Mouse (Mus musculus) heart, embryonic 15.5 days (tissue): ENCODE results near the gene Tbc1d10b. TPM values are rescaled to one million over a fixed set of nuclear protein-coding genes. Genes with fewer than 3 reads are reported as not detected.
A peak's percentile ranks its signal among the peaks of the same experiment; 100 is the strongest.
"Not testable (repeated sequence)": the region's sequence is repeated elsewhere in the genome, so short reads cannot be mapped to it uniquely, and the experiment has no call there.

Experiments
- ATAC-seq: fragments of 200-750 bp; cut with Nextera tagmentation; replicated peaks from 2 replicates; pipeline ENCODE4 v1.8.0; 2017; ENCODE audit warnings: low read depth, moderate TSS enrichment; ENCODE audit not compliant: insufficient number of reproducible peaks, insufficient read depth, low FRiP score
- H3K27ac ChIP-seq: fragments of 300-500 bp; sonication (generic); 2 replicates; pipeline ENCODE4 v1.5.1; 2015; ENCODE audit warnings: mild to moderate bottlenecking, inconsistent platforms
- H3K27me3 ChIP-seq: fragments of 300-500 bp; sonication (generic); 2 replicates; pipeline ENCODE4 v1.6.1; 2015; ENCODE audit warnings: inconsistent platforms
- H3K36me3 ChIP-seq: fragments of 300-500 bp; sonication (generic); 2 replicates; pipeline ENCODE4 v1.6.1; 2015; ENCODE audit warnings: mild to moderate bottlenecking, inconsistent platforms
- H3K4me1 ChIP-seq: fragments of 300-500 bp; sonication (generic); replicated peaks from 2 replicates; pipeline ENCODE4 v1.6.1; 2015; ENCODE audit warnings: inconsistent platforms
- H3K4me2 ChIP-seq: fragments of 300-500 bp; sonication (generic); 2 replicates; pipeline ENCODE4 v1.6.1; 2015; ENCODE audit warnings: inconsistent platforms, mild to moderate bottlenecking, moderate library complexity
- H3K4me3 ChIP-seq: fragments of 300-500 bp; sonication (generic); 2 replicates; pipeline ENCODE4 v1.5.1; 2015; ENCODE audit warnings: mild to moderate bottlenecking, inconsistent platforms
- H3K9ac ChIP-seq: fragments of 300-500 bp; sonication (generic); 2 replicates; pipeline ENCODE4 v1.6.1; 2015; ENCODE audit warnings: mild to moderate bottlenecking, inconsistent platforms
- H3K9me3 ChIP-seq: fragments of 300-500 bp; sonication (generic); replicated peaks from 2 replicates; pipeline ENCODE4 v1.6.1; 2016; ENCODE audit warnings: inconsistent platforms
- WGBS: fragments of 180-500 bp; shearing (Covaris S2); methylation state at CpG from one replicate; pipeline ENCODE4 v1.1.7; 2015; ENCODE audit warnings: mixed read lengths; 5-methylcytosine and 5-hydroxymethylcytosine counted together
- polyA plus RNA-seq: library from polyadenylated mRNA; unstranded; fragments of >200 nt; fragmentation: Nextera tagmentation; extraction: Ambion mirVana; gene quantifications from 2 replicates; pipeline ENCODE4 v1.2.1, GENCODE M21; 2015

Tbc1d10b gene
- polyA plus RNA-seq, 1 experiment from 2014 or later: 17.0 TPM

DNA sequence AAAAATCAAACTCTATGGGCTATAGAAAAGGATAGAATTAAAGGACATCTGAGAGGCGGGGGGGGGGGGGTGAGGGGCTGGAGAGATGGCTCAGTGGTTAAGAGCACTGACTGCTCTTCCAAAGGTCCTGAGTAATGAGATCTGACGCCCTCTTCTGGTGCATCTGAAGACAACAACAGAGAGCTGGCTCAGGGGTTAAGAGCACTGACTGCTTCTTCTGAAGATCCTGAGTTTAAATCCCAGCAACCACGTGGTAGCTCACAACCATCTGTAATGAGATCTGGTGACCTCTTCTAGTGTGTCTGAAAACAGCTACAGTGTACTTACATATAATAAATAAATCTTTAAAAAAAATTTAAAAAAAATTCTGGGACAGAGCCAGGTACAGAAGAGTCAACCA, 26.5 kb downstream of the Tbc1d10b start:
- not testable (repeated sequence) for H3K4me1 ChIP-seq, H3K4me3 ChIP-seq, H3K27me3 ChIP-seq, H3K27ac ChIP-seq, H3K9me3 ChIP-seq, H3K4me2 ChIP-seq, H3K36me3 ChIP-seq, H3K9ac ChIP-seq, ATAC-seq
- WGBS: 4% methylated on average over 2 of the region's 3 CpGs

DNA sequence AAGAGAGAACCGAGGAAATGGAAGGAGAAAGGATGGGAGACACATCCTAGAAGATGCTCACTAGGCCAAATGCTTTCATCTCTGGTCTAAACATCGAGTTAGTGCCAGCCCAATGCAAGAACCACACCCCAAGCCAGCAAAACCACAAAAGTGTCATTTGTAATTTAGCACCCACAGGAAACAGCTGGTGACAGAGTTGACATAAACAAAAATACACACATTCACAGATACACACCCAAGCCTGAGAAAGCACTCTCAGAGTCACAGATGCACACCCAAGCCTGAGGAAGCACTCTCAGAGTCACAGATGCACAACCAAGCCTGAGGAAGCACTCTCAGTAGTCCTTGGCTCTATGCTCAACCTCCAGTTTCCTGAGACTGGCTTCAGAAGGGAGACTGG, 27.5 kb downstream of the Tbc1d10b start:
- 48% methylated on average over 2 of the region's 2 CpGs for WGBS
- H3K4me2 ChIP-seq: no peak overlapping the region
- no peak overlapping the region for H3K9ac ChIP-seq
- no peaks in the 10 kb centered on the region for H3K36me3 ChIP-seq
- H3K27me3 ChIP-seq: no peaks in the 10 kb centered on the region
- H3K9me3 ChIP-seq: no peaks in the 10 kb centered on the region
- H3K4me1 ChIP-seq: no peaks in the 10 kb centered on the region
- ATAC-seq: no peak
- no peak overlapping the region for H3K27ac ChIP-seq
- no peak overlapping the region for H3K4me3 ChIP-seq

- Histone ChIP-seq H3K9ac (no peak overlapping the region), H3K36me3 (no peaks in the 10 kb centered on the region), H3K4me3 (no peak overlapping the region), H3K4me2 (no peak overlapping the region), H3K9me3 (no peaks in the 10 kb centered on the region; the same call in 1 of the 2 replicates), H3K4me1 (no peaks in the 10 kb centered on the region), H3K27me3 (no peaks in the 10 kb centered on the region), H3K27ac (no peak overlapping the region)
- ATAC-seq: no peak
- 59% methylated on average over 4 of the region's 4 CpGs for WGBS
These were observed 31.3 kb downstream of the Tbc1d10b start for GRCm38 (mm10) chr7:127176937-127177336.

DNA sequence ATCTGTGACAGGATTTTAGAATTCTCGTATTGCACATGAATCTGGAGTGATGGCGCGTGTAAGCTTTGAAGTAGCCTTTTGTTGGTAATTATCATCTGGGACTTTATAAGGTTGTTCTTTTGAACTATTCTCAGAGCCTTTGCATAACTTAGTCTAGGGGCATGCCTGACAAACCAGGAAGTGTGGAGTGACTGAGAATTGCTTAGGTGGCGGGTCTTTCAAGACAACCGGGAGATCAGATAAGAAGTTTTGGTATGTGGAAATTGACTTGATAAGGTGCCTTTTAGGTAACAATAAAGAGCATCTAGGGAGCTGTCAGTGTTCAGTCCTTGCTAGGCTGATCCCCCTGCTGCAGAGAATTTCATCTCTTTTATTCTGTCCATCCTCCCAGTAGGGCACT, 41.8 kb downstream of the Tbc1d10b start:
- Histone ChIP-seq H3K4me3 (no peak overlapping the region), H3K9me3 (no peaks in the 10 kb centered on the region), H3K9ac (no peak overlapping the region), H3K4me2 (no peak overlapping the region), H3K27me3 (no peaks in the 10 kb centered on the region), H3K4me1 (no peaks in the 10 kb centered on the region), H3K36me3 (no peaks in the 10 kb centered on the region), H3K27ac (no peak overlapping the region)
- ATAC-seq: no peak
- WGBS: 74% methylated on average over 5 of the region's 5 CpGs

GRCm38 (mm10) chr7:127165607-127166493, 42.4 kb downstream of the Tbc1d10b start:
- no peaks in the 10 kb centered on the region for H3K9me3 ChIP-seq
- 78% methylated on average over 12 of the region's 12 CpGs for WGBS
- no peak overlapping the region for H3K27ac ChIP-seq
- H3K4me2 ChIP-seq: no peak overlapping the region
- H3K27me3 ChIP-seq: no peaks in the 10 kb centered on the region
- no peak for ATAC-seq
- no peak overlapping the region for H3K4me3 ChIP-seq
- no peaks in the 10 kb centered on the region for H3K4me1 ChIP-seq
- no peak overlapping the region for H3K9ac ChIP-seq
- H3K36me3 ChIP-seq: no peaks in the 10 kb centered on the region

DNA sequence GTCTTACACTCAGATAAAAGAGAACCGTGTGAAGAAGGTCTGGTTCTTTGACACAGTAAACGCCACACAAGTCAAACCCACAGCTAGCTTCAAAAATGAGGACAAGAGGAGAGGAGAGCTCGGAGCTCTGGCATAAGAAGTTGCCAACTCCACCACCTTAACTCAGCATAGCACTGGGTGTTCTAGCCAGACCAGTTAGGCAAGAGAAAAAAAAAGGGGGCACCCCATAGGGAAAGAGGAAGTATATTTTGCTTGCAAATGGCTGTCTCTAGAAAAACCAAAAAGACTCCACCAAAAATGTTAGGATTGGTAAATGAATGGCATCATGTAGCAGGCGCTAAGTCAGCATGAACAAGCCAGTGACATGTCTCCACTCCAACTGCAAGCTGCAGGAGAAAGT, 44.3 kb downstream of the Tbc1d10b start:
- WGBS: 72% methylated on average over 4 of the region's 4 CpGs
- no peak for ATAC-seq

DNA sequence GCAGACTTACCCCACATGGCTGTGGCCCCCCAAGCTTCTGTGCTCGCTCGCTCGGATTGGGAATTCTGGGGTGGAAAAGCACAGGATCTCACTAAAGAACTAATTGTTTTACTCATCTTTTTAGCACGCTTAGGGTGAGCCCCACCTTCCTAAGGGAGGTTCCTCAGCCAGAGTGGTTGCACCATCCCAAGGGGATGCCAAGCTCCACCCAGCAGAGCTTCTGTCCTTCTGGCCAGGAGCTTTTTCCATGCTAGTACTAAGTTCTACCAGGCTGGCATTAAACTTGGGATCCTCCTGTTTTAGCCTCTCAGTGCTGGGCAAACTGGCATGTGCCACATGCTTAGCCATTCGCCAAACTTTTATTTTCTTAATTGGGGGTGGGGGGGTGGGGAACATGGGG, 45.7 kb downstream of the Tbc1d10b start:
- ATAC-seq: no peak
- Histone ChIP-seq H3K4me3 (no peak overlapping the region), H3K36me3 (no peaks in the 10 kb centered on the region), H3K27ac (no peak overlapping the region), H3K4me2 (no peak overlapping the region), H3K4me1 (no peaks in the 10 kb centered on the region), H3K9ac (no peak overlapping the region), H3K9me3 (no peaks in the 10 kb centered on the region), H3K27me3 (no peaks in the 10 kb centered on the region)
- 80% methylated on average over 5 of the region's 5 CpGs for WGBS

More for the DNA sequence above, 44.3 kb downstream of the Tbc1d10b start:
- H3K4me1 ChIP-seq: no peaks in the 10 kb centered on the region
- no peak overlapping the region for H3K4me2 ChIP-seq
- H3K9ac ChIP-seq: no peak overlapping the region
- H3K4me3 ChIP-seq: no peak overlapping the region
- no peaks in the 10 kb centered on the region for H3K9me3 ChIP-seq
- H3K27me3 ChIP-seq: no peaks in the 10 kb centered on the region
- no peaks in the 10 kb centered on the region for H3K36me3 ChIP-seq
- no peak overlapping the region for H3K27ac ChIP-seq

DNA sequence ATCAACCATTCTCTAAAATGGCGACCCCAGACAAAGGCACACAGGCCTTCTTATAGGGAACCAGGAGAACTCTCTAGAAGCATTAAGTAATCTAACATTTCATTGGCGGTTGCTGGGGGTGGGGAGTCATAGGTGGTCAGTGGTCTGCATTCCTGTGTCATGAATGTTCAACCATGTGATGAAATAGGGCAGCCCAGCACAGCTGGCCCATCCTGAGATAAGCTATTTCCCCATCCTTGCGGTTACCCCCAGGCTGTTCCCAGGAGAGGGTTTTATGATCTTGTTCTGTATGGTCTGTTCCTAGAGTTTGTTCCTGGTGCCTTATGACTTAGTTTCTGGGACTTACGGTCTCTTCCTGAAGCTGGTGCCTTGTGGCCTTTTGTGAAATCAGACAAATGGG, 50.7 kb downstream of the Tbc1d10b start:
- H3K9ac ChIP-seq: no peak overlapping the region
- H3K4me2 ChIP-seq: no peak overlapping the region
- no peak overlapping the region for H3K4me3 ChIP-seq
- H3K9me3 ChIP-seq: no peaks in the 10 kb centered on the region
- H3K36me3 ChIP-seq: no peaks in the 10 kb centered on the region
- 74% methylated on average over 4 of the region's 4 CpGs for WGBS
- no peak for ATAC-seq
- H3K27me3 ChIP-seq: no peaks in the 10 kb centered on the region
- H3K4me1 ChIP-seq: peaks cover 4% of the 10 kb centered on the region
- no peak overlapping the region for H3K27ac ChIP-seq

GRCm38 (mm10) chr7:127153477-127153876, 54.8 kb downstream of the Tbc1d10b start:
- no peaks in the 10 kb centered on the region for H3K36me3 ChIP-seq
- no peak overlapping the region for H3K4me2 ChIP-seq
- H3K27ac ChIP-seq: peak overlapping the region; percentile 10; the same call in 1 of the 2 replicates
- WGBS: 28% methylated on average over 3 of the region's 3 CpGs
- H3K4me1 ChIP-seq: peaks cover 4% of the 10 kb centered on the region
- ATAC-seq: no peak
- H3K4me3 ChIP-seq: no peak overlapping the region
- H3K9me3 ChIP-seq: no peaks in the 10 kb centered on the region
- H3K9ac ChIP-seq: no peak overlapping the region
- H3K27me3 ChIP-seq: no peaks in the 10 kb centered on the region

DNA sequence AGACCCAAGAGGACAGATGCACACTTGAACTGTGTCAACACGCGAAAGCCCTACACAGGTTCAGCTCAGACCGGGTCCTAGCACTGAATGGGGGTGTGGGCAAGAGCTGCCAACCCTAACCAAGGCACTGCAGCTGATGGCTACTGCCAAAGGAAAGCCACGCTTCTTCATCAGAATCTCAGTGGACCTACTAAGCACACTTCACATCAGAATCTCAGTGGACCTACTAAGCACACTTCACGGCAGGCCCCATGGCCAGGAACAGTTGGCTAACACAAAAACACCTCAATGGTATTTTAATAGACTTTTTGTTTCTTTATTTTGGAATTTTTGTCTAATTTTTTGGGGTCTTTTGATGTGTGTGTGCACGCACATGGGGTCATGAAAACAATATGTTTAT, 55.8 kb downstream of the Tbc1d10b start:
- no peaks in the 10 kb centered on the region for H3K9me3 ChIP-seq
- peaks cover 11% of the 10 kb centered on the region for H3K4me1 ChIP-seq
- ATAC-seq: no peak
- H3K27me3 ChIP-seq: no peaks in the 10 kb centered on the region
- H3K36me3 ChIP-seq: no peaks in the 10 kb centered on the region
- WGBS: 87% methylated on average over 6 of the region's 6 CpGs
- no peak overlapping the region for H3K9ac ChIP-seq
- no peak overlapping the region for H3K4me2 ChIP-seq
- no peak overlapping the region for H3K4me3 ChIP-seq
- no peak overlapping the region for H3K27ac ChIP-seq

- no peak overlapping the region for H3K9ac ChIP-seq
- no peak for ATAC-seq
- no peak overlapping the region for H3K4me3 ChIP-seq
- 43% methylated on average over 3 of the region's 3 CpGs for WGBS
- H3K27me3 ChIP-seq: no peaks in the 10 kb centered on the region
- H3K9me3 ChIP-seq: no peaks in the 10 kb centered on the region
- H3K27ac ChIP-seq: no peak overlapping the region
- H3K4me1 ChIP-seq: peaks cover 8% of the 10 kb centered on the region; the same call in 1 of the 2 replicates
- H3K4me2 ChIP-seq: no peak overlapping the region
- H3K36me3 ChIP-seq: no peaks in the 10 kb centered on the region
These were observed 60.4 kb downstream of the Tbc1d10b start for GRCm38 (mm10) chr7:127147901-127148300.
